Mouse (Mus musculus) CD8-positive naive resting alpha-beta T cell, adult 2 months (primary cell): Measurements from ENCODE around the gene Krr1.
"Not testable (repeated sequence)": the region's sequence is repeated elsewhere in the genome, so short reads cannot be mapped to it uniquely, and the experiment has no call there.

ENCODE experiments used
- DNase-seq, 2 experiments: peaks; one replicate each; pipeline ENCODE4 v3.0.0; 2022; ENCODE audit warnings: low read depth in 2 of 2, low spot score in 2 of 2

The Krr1 gene

GRCm38 (mm10) chr10:111971929-111972328 is 535 bp upstream of the Krr1 start:
- DNase-seq = no peak

DNA sequence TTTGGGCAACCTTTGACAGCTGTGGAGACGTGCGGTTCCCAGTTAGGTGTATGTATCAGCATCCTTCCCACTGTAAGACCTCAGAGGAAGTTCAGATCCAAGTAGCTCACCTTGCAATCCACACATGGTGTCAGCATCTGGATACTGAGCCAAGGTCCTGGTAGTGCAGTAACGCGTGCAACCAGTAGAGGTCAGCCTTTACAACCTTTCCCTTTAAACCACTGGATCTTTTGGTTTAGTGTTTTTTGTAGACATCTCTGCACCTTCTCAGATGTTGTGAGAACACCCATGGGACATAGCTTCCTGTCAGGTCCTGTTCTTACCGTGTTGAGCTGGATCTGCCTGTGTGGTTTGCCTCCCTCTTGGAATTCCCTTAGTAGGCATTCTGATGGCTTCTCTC is 5.1 kb downstream of the Krr1 start:
- DNase-seq = peak; percentile 65 to 74

- DNase-seq = no peak
Observed at GRCm38 (mm10) chr10:111983070-111983469, 10.6 kb downstream of the Krr1 start.

- no peak for DNase-seq
Observed at GRCm38 (mm10) chr10:111986453-111986852, 14.0 kb downstream of the Krr1 start.

- no peak for DNase-seq
Observed at GRCm38 (mm10) chr10:111995803-111996548, 23.5 kb downstream of the Krr1 start.

DNA sequence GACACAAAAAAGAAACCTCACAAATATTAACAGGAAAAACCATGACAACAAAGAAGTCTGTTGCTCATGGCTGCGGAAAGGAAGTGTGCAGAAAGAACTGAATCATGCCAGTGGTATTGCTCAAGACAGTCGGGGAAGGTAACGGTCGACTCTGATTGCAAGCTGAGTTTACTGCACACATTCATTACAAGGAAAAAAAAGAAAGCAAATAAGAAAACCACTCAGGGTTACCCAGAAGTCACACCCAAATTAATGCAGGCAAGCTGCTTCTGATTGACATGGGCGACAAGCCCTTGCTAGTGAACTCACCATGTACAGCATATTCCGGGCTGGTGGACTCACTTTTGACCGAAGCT is 24.1 kb downstream of the Krr1 start:
- DNase-seq = no peak

GRCm38 (mm10) chr10:111996911-111997347 is 24.5 kb downstream of the Krr1 start:
- peak; percentile 35 to 40 for DNase-seq

DNA sequence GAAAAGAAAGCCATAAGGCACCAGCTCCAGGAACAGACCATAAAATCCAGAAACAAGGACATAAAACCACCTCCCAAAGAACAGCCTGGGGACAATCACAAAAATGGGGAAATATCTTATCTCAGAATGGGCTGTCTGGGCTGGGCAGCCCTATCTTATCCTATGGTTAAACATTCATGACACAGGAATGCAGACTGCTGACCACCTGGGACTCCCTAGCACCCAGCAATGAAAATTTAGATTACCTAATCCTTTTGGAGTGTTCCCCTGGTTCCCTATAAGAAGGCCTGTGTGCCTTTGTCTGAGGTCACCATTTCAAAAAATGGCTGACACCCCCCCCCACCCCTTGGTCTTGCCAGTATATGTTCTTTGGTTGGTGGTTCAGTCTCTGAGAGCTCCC is 25.2 kb downstream of the Krr1 start:
- no peak for DNase-seq

- no peak for DNase-seq
Observed at GRCm38 (mm10) chr10:111999765-112000164, 27.3 kb downstream of the Krr1 start.

DNA sequence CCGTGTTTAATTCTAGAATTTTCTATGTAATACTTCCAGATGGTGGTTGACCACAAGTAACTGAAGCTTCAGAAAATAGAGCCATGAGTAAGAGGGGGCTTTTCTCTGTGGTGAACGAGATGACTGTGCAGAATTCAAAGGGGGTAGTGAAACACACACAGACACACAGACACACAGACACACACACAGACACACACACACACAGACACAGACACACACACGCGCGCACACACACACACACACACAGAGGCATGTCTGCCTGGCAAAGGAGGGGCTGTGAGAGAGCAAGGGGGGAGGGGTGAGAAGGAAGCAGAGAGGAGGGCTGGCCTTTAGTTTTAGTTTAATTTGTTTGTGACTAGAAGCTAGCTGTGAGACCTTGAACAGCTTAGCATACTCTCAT is 28.1 kb downstream of the Krr1 start:
- no peak for DNase-seq

DNA sequence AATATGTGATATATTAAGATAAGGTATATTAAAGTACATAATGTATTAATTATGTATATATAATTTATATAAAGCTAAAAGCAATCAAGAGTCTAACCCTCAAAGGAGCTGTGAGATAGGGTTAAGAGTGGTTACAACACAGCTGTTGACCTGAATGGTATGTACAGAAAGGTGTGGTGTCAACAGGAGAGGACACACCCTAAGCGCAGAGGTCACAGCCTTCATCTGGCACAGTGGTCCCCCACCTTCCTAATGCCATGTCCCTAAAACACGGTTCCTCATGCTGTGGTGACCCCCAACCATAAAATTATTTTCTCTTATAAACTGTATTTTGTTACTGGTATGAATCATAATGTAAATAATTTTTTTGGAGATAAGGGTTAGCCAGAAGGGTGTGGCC is 28.9 kb downstream of the Krr1 start:
- no peak for DNase-seq

GRCm38 (mm10) chr10:112001756-112002520 is 29.5 kb downstream of the Krr1 start:
- DNase-seq = no peak

DNA sequence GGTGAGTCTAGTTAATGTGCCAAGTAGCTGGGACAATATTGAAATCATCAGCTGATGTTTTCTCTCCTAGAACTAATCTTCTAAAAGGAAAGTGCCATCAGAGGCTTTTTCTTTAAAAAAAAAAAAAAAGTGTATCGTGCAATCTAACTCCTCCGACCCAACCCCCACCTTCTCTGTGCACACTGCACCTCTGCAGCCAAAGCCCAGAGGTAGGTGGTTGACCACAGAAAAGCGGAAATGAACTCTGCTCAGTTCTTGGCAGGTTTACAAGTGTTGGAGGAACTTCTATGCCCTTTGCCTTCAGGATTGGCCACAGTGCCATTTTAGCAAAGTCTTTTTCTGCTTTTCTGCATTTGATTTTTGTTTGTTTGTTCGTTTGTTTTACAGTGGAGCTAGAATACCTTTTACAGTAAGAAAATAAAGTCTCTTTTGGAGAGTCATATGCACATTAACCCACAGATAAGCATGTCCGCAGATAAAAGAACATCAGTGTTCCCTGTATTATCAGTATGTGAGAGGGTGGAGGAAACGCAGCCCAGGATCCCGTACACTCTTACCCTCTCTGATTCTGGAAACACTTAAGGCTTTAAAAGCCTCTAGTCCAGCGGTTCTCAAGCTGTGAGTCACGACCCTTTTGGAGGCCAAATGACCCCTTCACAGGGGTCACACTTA is 30.2 kb downstream of the Krr1 start, which contains the start of gene Glipr1:
Gene Glipr1 (minus strand): TSS at position 88 of the 672 bp plus-strand sequence.
- DNase-seq = peak; percentile 36 to 62

GRCm38 (mm10) chr10:112009511-112009910 is 37.0 kb downstream of the Krr1 start:
- not testable (repeated sequence) for DNase-seq

- DNase-seq = no peak
Observed at GRCm38 (mm10) chr10:112023585-112023984, 51.1 kb downstream of the Krr1 start.

DNA sequence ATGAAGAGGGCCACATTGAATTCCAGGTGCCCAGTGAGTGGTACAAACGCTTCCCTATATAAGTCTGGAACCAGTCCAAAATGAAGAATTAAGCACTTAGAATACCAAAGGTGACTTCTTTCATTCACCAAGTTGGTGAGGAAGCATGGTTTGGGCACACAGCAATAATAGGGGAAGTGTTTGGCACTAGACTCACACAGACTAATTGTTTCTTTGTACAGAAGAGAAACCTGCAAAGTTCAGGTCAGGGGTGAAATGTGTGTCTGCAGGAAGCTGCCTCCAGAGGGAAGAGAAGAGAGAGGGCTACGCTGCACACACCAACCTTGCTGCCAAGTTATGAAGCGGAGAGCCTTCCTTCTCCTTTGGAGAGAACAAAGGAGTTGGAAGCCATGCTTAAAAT is 56.2 kb downstream of the Krr1 start:
- not testable (repeated sequence) for DNase-seq
